Mouse (Mus musculus) urinary bladder, postnatal 4 days (tissue): ENCODE data around the gene Htr2a.

ENCODE experiments used
- DNase-seq, 2 experiments: peaks; one replicate each; pipeline ENCODE4 v3.0.0; 2021 to 2022; ENCODE audit warnings: low spot score in 2 of 2

Gene Htr2a

DNA sequence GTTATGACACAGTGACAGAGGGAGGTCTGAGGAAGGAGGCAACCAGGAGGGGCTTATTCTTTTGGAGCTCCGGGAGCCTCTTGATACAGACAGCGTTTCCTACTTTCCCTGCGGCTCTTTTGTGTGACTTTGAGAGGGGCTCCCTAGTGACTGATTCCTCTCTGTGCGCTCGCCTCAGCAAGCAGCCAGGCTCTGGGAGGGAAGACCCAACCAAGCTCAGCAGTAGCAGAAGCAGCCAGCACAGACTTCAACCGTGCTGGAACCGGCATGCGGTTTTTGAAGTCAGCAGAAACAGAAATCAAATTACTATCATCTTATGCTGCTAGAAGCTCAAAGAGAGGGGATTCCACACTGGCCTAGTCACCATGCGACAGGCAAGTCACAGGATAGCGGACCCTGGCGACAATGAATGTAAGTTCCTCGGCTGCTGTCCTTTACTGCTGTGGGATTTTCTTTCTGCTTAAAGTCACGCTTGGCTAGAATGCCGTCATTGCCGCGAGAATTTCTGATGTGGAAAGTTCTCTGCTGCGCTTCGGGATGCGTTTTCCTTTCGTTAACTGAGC, at the start of gene Htr2a:
Gene Htr2a, plus strand, starts transcription at position 22 of the 563 bp plus-strand sequence.
- no peak for DNase-seq

DNA sequence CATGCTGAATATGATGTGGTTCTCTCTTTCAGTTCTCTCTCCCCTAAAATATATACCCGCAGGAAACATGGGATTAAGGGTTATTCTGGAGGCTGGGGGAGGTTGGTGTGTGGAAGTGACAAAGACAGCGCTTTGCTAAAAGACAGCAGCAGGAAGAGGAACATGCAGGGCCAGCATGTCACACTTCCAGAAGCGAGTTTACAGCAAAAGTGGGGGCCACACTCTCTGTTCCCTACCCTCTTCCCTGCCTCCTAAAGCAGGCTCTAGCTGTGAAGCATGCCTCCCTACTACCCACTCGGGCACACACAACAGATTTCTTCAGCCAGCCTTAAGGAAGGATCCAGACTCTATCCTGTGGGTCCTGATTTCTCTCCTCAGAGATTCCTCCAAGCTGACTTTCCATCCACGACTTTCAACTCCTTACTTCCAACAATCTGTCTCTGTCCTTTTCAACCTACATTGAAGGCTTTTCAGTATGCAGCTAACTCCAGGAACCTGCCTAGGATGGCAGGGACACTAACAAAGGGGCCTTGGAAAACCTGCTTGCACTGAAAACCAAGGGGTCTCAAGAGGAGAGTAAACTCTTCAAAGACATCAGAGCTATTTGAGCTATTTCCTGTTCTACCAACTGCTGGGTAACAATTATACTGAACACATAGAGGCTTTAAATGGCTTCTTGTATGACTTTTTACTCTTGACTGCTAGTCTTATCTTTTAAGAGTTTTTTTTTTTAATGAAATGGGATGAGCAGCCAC, 39.1 kb upstream of the Htr2a start:
- no peak for DNase-seq

DNA sequence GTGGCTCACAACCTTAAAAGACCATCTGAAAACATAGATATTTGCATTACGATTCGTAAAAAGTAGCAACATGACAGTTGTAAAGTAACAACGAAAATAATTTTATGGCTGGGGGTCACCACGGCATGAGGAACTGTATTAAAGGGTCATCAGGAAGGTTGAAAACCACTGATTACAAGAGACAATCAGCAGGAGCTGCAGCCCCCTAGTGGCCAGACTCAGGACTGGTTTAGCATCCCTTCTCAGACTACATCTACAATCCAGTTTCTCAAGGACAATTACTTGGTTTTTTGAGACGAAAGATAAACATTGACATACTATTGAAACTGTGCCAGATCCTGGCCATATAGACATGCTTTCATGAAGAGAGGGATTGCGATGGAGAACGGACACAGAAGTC, 38.1 kb upstream of the Htr2a start:
- DNase-seq: peak in 1 of 2 experiments; percentile 69

DNA sequence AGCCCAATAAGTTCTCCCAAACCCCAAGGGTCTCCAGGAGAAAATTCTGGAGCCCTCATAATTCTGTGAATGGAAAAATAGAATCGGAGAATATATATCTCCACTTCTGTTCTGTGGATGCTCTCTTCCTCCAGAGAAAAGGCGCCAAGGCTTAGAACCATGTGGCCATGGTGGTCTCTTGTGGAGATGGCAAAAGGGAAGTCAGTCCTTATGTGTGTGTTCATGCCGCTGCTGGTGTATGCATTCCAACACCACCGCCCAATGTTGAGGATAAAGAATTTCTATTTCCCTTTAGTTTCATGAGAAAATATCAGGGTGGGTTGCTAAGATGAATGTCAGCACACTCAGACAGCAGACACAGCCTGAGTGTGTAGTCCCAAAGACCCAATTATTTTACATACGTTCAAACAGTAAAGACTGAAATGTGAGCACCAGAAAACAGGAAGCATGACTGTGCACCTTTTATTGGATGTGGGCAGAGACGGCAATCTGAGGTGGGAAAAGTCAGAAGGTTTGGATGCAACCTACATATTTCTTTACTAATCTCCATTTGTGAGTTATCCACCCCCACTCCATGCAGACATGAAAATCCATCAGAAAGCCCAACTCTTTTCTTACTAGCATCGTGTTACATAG, 37.4 kb upstream of the Htr2a start:
- DNase-seq: no peak

DNA sequence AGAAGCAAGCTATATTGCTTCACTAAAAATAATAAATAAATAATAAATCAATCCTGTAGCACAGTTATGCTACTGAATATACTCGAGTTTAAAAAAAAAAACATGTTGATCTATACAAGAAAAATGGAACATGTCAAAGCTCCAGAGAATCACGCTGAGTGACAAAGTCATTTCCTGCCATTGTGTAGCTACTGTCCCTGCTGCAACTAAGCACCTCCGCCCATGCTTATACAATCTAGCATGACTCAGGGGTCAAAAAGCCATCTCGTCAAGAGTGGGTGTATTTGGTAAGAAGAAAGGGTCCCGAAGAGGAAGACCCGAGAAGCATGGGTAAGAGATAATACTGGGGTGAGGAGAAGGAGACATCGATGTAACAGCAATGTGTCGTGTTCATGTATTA, 29.3 kb upstream of the Htr2a start:
- DNase-seq: no peak

DNA sequence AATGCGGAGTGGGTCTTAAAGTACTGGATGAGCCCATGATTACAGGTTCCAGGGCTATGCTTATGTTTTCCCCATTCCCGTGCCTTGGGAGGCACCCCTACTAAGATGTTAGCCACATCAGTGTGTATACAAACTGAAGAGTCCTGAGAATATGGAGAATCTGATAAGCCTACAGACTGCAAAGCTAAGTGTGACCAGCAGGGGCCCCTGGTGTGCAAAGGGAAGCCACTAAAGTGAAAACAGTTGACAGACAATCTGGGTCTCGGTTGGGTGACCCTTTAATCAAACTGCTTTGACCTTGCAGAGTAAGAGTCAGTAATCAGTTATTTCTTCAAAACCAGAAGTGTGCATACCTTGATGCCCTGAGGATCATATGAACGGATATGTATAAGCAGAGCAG, 21.8 kb upstream of the Htr2a start:
- DNase-seq: no peak

DNA sequence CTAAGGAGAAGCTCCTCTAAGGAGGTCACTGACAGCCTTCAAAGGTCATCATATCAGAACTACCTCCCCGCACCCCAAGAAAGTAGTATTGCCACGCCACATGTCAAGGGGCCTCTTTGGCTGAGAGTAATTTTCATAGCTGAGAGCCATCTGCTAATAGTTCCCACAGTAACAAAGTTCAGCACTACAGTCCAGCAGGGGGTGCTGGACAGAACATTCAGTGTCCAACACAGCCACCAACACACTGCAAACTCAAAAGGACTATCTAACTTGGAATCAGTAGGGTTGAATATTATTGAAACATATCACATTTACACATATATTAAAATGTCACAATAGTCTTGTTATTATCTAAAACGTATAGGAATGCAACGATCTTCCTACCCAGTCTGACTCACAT, 2.6 kb upstream of the Htr2a start:
- DNase-seq: no peak

DNA sequence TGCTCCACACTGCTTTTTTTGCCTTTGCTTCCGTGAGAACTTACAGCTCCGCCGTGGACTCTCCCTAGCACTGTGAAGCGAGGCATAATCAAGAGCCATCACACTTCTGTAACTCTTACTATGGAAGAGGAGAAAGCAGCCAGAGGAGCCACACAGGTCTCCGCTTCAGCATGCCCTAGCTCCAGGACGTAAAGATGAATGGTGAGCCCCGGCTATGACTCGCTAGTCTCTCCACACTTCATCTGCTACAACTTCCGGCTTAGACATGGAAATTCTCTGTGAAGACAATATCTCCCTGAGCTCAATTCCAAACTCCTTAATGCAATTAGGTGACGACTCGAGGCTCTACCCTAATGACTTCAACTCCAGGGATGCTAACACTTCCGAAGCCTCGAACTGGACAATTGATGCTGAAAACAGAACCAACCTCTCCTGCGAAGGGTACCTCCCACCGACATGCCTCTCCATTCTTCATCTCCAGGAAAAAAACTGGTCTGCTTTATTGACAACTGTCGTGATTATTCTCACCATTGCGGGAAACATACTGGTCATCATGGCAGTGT, 1.1 kb downstream of the Htr2a start:
- no peak for DNase-seq

DNA sequence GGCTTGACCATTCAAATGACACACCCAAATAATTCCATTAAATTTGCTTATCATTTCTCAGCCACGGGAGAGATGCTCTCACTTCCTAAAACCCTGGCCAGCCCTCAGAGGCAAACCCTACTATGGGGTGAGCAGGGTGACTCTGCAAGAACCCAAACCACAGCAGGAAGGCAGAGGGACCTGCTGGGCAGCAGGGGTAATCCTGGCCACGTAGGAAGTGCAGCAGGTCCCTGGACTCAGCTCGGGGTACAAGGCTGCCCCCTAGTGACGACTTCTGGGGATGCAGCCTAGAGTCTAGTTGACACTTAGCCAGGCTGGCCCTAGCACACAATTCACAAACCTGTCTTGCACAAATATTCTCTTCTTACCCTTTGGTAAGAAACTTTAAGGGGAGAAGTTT, 2.7 kb downstream of the Htr2a start:
- DNase-seq: peak; percentile 59 to 87

DNA sequence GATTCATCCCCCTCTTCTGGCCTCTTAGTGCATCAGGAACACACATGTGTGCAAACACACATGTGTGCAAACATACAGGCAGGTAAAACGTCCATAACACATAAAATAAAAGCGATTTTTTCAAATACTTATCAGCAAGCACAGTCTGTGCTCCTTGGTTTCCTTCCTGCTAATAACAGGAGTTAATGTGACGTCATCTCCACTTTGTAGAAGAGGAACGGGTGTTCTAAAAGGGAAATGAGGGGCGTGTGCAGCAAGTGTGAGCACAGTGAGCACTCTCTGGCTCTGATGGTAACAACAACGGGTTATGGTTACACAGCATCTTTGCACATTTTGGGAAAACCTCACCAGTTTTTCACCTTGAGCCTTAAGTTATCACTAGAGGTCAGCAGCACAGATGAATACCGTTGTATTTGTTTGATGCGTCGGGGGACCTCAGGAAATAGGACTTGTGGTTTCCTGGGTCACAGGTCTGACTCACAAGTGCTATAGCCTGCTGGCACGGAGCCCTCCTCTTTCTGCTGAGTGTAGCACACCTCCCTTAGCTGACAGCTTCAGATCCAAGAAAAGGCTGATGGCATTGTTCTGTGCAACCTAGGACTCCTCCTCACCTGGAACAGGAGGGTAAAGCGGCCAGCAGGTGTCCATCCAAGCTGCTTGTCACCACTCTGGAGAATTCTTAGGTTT, 5.6 kb downstream of the Htr2a start:
- DNase-seq: no peak

DNA sequence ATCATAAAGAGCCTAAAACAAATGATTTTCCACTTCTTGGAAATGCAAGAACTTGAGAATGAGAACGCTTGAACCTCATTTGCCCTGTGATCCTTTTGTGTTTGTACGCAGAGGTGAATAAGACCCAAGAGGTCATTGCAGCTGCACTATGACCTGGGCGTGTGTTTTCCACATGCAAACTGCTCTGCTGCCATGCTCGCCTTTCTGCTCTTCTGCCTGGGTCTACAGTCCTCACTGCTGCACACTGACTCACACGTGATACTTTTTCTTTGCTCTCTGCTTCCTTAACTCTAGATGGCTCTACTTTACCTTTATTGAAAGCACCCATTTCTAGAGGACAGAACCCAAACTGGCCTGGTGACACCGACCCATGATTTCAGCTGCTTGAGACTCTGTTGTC, 9.4 kb downstream of the Htr2a start:
- DNase-seq: no peak

DNA sequence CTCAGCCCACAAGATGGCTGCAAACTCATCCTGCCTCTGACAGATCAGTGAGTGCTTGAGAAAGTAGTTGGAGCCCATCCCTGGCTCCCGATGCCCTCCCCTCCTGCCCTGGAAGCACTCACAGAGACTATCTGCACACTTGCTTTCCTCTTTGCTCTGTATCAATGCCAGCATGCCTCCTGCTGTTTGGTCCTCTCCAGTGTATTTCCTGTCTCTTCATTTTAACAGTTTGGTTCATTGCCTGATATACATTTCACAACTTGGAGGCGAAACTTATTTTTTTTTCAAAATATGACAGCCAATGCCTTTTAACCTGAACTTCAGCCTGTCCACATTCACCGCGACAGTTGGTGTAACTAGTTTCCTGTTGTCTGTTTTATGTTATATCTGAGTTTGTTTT, 11.0 kb downstream of the Htr2a start:
- DNase-seq: no peak

DNA sequence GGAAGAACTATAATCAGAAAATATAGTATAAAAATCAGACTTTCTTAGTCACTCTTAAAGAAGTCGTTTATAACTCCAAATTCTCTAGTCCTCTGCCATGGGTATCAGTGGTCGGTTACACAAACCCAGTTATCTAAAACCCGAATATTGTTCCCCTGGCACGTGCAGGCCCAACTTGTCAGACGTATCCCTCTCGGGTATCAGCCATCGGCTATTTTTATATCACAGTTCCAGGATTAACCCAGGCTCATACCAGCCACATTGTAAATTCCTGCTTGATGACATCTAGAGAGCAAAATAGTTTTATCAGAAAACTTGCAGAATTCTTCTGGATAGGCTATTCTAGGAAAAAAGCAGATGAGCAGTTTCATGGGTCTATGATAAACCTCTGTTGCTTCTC, 16.6 kb downstream of the Htr2a start:
- DNase-seq: no peak

DNA sequence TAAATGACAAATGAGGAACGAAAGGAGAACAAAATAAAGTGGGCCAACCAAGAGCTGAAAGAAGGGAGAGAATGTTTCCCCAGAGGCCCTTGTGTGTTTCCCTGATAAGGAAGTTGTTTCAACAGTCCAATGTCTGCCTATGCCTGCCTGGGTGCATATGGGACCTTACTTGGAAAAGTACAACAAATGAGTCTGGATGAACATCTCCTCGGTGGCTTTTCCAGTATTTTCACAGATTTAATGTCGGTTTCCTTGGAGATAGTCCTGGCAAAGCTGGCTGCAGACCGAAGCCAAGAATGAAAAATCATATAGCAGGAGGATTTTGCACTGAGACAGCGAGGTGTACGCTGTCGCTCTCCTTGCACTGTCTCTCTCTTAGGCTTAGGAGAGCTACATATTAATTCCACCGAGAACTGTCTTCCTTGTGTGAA, 18.8 kb downstream of the Htr2a start:
- DNase-seq: no peak

DNA sequence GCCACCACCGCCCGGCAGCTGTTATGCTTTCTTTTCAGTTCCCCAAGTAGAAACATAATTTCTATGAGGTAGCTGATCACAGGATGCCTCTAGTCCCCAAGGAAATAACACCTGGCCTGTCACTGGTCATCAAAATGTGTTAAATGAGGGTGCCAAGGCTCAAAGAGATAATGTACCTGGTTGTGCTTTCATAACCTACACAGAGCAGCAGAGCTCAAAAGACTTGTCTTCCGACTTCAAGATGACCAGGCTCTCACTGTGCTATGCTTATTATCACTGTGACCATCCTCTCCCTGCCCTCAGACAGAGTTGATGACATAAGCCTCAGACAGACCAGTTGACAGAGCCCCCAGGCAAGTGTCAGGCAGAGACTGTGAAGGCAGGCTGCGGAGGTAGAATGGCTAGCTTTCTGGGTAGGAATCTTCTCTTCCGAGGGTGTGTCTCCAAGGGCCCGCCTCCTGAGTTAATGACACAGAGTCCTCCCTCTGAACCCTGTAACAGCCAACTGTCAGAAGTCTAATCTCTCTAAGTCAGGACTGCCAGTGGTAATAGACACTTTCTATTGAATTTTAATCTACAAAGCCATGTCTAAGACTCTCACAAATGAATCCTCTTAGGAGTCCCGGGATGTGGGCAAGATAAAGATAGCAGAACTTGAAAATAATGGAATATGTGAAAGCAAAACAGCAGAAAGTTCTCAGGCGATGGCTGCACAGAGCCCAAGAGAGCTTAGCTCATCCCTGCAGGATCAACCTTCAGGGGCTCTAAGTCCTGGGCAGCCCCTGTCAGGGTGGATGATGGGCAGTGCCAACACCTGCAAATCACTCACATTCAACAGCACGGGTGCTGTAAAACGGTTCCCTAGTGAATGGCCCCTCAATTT, 31.7 kb downstream of the Htr2a start:
- no peak for DNase-seq

DNA sequence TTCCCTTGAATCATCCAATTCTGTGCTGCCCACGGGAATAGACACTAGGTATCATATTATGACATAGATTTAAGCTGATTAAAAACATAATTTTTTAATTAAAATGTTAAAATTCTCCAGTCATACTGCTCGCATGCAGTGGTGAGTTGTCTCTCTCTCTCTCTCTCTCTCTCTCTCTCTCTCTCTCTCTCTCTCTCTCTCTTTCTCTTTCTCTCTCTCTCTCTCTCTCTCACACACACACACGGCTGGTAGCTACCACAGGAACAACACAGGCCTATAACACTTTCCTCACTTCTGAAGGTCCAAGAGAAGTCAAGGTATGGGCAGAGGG, 32.3 kb downstream of the Htr2a start:
- no peak for DNase-seq

DNA sequence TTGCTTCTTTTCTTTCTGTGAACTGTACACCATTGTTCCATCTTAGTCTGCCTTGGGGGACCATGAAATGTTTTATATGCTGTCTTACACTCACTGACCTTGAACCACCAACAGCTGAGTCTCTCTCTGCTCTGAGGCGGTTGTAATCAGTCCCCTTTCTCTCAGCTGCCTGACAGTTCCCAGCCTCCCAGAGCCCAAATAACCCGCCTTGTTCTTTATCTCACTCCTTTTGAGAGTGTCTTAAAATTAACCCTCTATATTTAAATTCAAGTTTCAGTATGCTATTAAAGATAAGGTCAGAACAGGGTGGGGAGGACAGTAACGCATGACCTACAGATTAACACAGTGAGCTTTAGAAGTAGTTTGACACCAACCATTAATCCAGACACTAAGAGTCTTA, 32.9 kb downstream of the Htr2a start:
- no peak for DNase-seq

DNA sequence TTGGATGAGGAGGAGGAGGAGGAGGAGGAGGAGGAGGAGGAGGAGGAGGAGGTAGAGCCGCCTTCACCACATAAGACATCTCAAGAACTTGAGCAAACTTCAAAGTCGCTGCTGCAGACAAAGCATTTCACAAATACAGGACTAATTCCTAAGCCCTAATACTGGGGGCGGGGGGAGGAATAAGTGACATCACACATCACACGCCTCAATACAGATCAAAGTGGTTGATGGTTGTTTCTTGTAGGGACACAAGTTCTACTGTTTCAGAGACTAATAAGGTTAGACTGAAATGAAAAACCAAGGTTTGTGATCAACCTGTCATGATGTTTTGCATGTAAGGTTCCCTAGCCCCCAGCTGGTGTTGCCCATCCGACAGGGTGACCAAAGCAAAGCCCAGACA, 39.2 kb downstream of the Htr2a start:
- DNase-seq: no peak

DNA sequence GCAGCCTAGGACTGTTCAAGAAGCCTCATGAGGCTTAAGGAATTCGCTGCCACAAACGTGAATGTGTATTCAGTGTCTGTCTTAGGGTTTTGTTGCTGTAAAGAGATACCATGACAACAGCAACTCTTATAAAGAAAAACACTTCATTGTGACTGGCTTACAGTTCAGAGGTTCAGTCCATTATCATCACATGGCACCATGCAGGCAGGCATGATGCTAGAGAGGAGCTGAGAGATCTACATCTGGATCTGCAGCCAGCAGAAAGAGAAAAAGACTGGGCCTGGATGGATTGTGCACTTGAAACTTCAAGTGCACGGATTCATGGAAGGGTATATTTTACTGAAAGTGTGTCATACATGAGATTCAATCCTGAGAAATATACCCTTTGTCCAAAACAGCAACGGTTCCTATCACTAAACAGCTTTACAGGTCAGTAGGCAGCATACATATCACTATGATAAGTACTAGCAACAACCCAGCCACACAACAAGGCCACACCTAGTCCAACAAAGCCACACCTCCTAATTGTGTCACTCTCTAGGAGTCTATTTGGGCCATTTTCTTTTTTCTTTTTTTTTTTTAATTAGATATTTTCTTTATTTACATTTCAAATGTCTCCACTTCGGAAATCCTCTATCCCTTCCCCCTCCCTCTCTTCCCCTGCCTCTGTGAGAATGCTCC, 43.8 kb downstream of the Htr2a start:
- DNase-seq: no peak

DNA sequence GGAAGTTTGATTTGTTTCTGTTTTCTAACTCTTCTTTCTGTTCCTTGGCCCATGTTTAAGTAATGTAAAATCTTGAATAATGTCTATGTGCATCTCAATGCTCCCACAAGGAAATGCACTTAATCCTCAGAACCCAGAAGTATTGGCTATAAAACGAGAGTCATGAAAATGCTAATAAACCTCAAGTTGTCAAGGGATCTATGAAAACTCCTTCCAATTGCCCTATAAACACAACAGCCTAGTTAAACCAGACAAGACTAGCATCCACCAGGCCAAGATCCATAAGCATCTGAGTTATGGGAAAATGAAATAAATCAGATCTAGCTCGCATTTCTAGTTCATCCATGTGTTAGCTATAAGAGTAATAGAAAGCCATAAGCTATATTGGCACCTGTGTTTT, 51.3 kb downstream of the Htr2a start:
- no peak for DNase-seq

DNA sequence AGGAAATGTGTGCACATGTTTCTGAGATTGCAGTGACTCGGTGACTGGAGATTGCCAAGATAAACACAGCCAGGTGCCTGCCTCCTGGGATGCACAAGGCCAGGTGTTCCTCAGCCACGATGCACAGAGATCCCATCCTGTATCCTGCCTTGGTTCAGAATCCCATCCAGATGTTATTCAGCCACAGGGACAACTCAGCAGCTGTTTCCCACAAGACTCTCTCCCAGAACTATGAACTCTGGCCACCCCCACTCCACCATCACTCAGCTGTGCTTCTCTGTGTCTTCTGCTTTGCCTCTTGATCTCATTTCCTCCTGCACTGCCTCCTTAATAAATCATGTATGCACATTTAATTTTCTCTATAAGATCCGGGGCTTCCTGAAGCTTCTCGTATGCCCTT, 56.1 kb downstream of the Htr2a start:
- no peak for DNase-seq
